Mouse (Mus musculus) cortical plate, adult 2 months (tissue): ENCODE results near the gene Mycbpap.

Experiments
- CTCF ChIP-seq: fragments of 200-500 bp; IDR thresholded peaks from 2 replicates; pipeline ENCODE4 v1.5.1; 2011; ENCODE audit warnings: mild to moderate bottlenecking, control low read depth, low read length; ENCODE audit not compliant: insufficient read depth; ENCODE audit errors: extremely low read depth
- POLR2A ChIP-seq: fragments of 200-500 bp; IDR thresholded peaks from 2 replicates; pipeline ENCODE4 v1.6.1; 2011; ENCODE audit warnings: mild to moderate bottlenecking, low read length, control low read depth; ENCODE audit not compliant: insufficient read depth; ENCODE audit errors: extremely low read depth

DNA sequence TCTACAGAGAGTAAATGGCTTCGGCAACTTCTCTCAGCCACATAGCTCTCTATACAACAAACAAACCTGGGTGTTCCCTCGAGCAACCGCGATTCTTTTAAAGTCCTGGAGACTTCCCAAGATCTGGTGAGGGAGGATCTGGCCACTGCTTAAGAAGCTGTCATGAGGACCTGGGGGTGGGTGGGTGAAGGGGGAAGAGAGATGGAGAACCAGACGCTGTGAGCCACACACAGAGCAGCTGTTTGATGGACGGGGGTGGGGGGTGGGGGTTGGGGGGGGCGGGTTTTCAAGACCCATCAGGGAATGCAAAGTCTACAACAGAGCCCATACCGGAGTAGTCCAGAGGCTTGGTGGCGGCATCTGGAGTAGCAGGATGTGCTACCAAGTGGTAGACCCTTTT, 8.1 kb downstream of the Mycbpap start:
- TF ChIP-seq CTCF (no peak), POLR2A (no peak)
